Mouse (Mus musculus) liver, adult 2 months (tissue): Measurements from ENCODE around the gene Cfap97d1. TPM values are rescaled to one million over a fixed set of nuclear protein-coding genes. Genes with fewer than 3 reads are reported as not detected.

Source experiments
- DNase-seq: peaks from one replicate; pipeline ENCODE4 v3.0.0-alpha.2; 2011; ENCODE audit warnings: low read depth, low spot score; ENCODE audit errors: extremely low read depth
- H3K27ac ChIP-seq: fragments of 200-500 bp; replicated peaks from 2 replicates; pipeline ENCODE4 v1.5.1; 2012; ENCODE audit warnings: low read depth, mild to moderate bottlenecking, control low read depth, inconsistent platforms, low read length; ENCODE audit not compliant: insufficient read depth
- H3K27me3 ChIP-seq: fragments of 200-500 bp; 2 replicates; pipeline ENCODE4 v1.6.1; 2012; ENCODE audit warnings: mild to moderate bottlenecking, moderate library complexity, low read length, inconsistent platforms; ENCODE audit not compliant: control insufficient read depth, insufficient read depth
- H3K36me3 ChIP-seq: fragments of 200-500 bp; 2 replicates; pipeline ENCODE4 v1.6.1; 2012; ENCODE audit warnings: low read length, inconsistent platforms; ENCODE audit not compliant: control insufficient read depth, insufficient read depth
- H3K4me1 ChIP-seq: fragments of 200-500 bp; 2 replicates; pipeline ENCODE4 v1.6.1; 2011; ENCODE audit warnings: low read length; ENCODE audit not compliant: control insufficient read depth, insufficient read depth
- H3K4me3 ChIP-seq: fragments of 200-500 bp; 2 replicates; pipeline ENCODE4 v1.5.1; 2011; ENCODE audit warnings: low read depth, mild to moderate bottlenecking, control low read depth, low read length, moderate library complexity; ENCODE audit not compliant: insufficient read depth
- H3K79me2 ChIP-seq: fragments of 200-500 bp; 2 replicates; pipeline ENCODE4 v1.6.1; 2012; ENCODE audit warnings: inconsistent platforms, mild to moderate bottlenecking, low read length, moderate library complexity; ENCODE audit not compliant: control insufficient read depth, insufficient read depth
- H3K9ac ChIP-seq: fragments of 200-500 bp; 2 replicates; pipeline ENCODE4 v1.6.1; 2012; ENCODE audit warnings: low read depth, mild to moderate bottlenecking, control low read depth, inconsistent platforms, low read length
- CTCF ChIP-seq: fragments of 200-500 bp; IDR thresholded peaks from 2 replicates; pipeline ENCODE4 v1.5.1; 2011; ENCODE audit warnings: low read depth, low read length, control low read depth
- POLR2A ChIP-seq: fragments of 200-500 bp; IDR thresholded peaks from 2 replicates; pipeline ENCODE4 v1.6.1; 2011; ENCODE audit warnings: low read length, control low read depth; ENCODE audit not compliant: insufficient read depth; ENCODE audit errors: extremely low read depth
- WGBS: fragments of 180-500 bp; shearing (Covaris S2); methylation state at CpG from one replicate; pipeline ENCODE4 v1.1.7; 2018; 5-methylcytosine and 5-hydroxymethylcytosine counted together
- polyA plus RNA-seq: library from polyadenylated mRNA; depleted of rRNA; stranded (reverse); fragments of >200 nt; gene quantifications from 2 replicates; pipeline ENCODE4 v1.2.3, GENCODE M21; 2012
- total RNA-seq: library from RNA; depleted of rRNA; stranded (reverse); fragments of >200 nt; gene quantifications from 2 replicates; pipeline ENCODE4 v1.2.3, GENCODE M21; 2014

Cfap97d1 gene
- total and polyA plus RNA-seq, 2 experiments, result not detected

DNA sequence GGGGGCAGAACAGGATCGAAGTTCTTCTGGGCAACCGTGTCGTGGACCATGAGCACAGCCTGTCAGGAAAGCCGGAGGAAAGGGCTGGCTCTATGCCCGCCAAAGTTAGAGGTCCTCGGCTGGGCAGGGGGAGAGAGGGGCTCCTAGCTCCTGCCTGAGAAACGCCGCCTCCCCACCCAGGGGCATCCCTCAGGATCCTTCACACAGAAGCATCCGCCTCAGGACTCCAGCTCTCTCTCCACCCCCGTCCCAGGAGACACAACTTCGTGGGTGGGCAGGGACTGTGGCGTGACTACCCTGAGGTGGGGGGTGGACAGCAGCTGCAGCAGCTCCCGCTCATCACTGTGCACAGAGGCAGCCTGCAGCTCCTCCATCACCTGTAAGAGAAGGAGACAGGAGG is 39.3 kb downstream of the Cfap97d1 start:
- WGBS, result 97% methylated on average over 13 of the region's 13 CpGs
- H3K9ac ChIP-seq, result no peak overlapping the region
- no peaks in the 10 kb centered on the region for H3K36me3 ChIP-seq
- H3K4me1 ChIP-seq, result peaks cover 1% of the 10 kb centered on the region; the same call in 1 of the 2 replicates
- no peak for DNase-seq
- no peak overlapping the region for H3K27ac ChIP-seq
- H3K4me3 ChIP-seq, result no peak overlapping the region
- no peaks in the 10 kb centered on the region for H3K79me2 ChIP-seq
- 0 out of 2 replicates have a peak, but pooled peaks cover 3% of the 10 kb centered on the region for H3K27me3 ChIP-seq
- TF ChIP-seq CTCF, result no peak
- TF ChIP-seq POLR2A, result no peak

GRCm38 (mm10) chr11:102024084-102024758 is 40.1 kb downstream of the Cfap97d1 start:
- H3K27me3 ChIP-seq, result 0 out of 2 replicates have a peak, but pooled peaks cover 3% of the 10 kb centered on the region
- H3K79me2 ChIP-seq, result no peaks in the 10 kb centered on the region
- no peak overlapping the region for H3K9ac ChIP-seq
- TF ChIP-seq CTCF, result no peak
- peaks cover 1% of the 10 kb centered on the region; the same call in 1 of the 2 replicates for H3K4me1 ChIP-seq
- no peak overlapping the region for H3K27ac ChIP-seq
- H3K36me3 ChIP-seq, result no peaks in the 10 kb centered on the region
- DNase-seq, result no peak
- WGBS, result 88% methylated on average over 6 of the region's 6 CpGs
- H3K4me3 ChIP-seq, result no peak overlapping the region

GRCm38 (mm10) chr11:102024875-102025274 is 40.8 kb downstream of the Cfap97d1 start:
- Histone ChIP-seq H3K27me3 (0 out of 2 replicates have a peak, but pooled peaks cover 3% of the 10 kb centered on the region), H3K79me2 (no peaks in the 10 kb centered on the region), H3K27ac (no peak overlapping the region), H3K4me3 (no peak overlapping the region), H3K4me1 (peaks cover 1% of the 10 kb centered on the region; the same call in 1 of the 2 replicates), H3K36me3 (no peaks in the 10 kb centered on the region), H3K9ac (no peak overlapping the region)
- DNase-seq, result no peak
- TF ChIP-seq CTCF, result no peak
- 96% methylated on average over 4 of the region's 4 CpGs for WGBS

DNA sequence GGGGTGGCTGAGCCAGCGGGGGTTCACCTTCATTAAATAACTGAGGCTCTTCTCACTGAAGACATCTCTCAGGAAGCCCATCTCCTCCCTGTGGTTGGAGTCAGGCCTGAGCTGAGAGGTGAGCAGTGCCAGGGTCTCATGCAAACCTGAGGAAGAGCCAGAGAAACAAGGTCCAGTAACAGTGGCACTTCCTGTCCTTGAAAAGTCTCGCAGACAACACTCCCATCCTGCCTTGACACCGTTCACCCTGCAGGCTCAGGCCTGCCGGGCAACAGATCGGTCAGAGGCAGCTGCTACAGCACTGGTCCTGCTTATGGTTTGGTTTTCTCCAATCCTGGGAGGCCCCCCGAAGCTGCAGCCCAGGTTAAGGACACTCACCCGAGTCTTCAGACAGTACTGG is 41.3 kb downstream of the Cfap97d1 start:
- no peak overlapping the region for H3K4me3 ChIP-seq
- H3K79me2 ChIP-seq, result no peaks in the 10 kb centered on the region
- DNase-seq, result no peak
- H3K4me1 ChIP-seq, result peaks cover 1% of the 10 kb centered on the region; the same call in 1 of the 2 replicates
- H3K27me3 ChIP-seq, result 0 out of 2 replicates have a peak, but pooled peaks cover 3% of the 10 kb centered on the region
- 82% methylated on average over 7 of the region's 7 CpGs for WGBS
- H3K9ac ChIP-seq, result no peak overlapping the region
- no peak overlapping the region for H3K27ac ChIP-seq
- H3K36me3 ChIP-seq, result no peaks in the 10 kb centered on the region
- TF ChIP-seq POLR2A (no peak), CTCF (no peak)

DNA sequence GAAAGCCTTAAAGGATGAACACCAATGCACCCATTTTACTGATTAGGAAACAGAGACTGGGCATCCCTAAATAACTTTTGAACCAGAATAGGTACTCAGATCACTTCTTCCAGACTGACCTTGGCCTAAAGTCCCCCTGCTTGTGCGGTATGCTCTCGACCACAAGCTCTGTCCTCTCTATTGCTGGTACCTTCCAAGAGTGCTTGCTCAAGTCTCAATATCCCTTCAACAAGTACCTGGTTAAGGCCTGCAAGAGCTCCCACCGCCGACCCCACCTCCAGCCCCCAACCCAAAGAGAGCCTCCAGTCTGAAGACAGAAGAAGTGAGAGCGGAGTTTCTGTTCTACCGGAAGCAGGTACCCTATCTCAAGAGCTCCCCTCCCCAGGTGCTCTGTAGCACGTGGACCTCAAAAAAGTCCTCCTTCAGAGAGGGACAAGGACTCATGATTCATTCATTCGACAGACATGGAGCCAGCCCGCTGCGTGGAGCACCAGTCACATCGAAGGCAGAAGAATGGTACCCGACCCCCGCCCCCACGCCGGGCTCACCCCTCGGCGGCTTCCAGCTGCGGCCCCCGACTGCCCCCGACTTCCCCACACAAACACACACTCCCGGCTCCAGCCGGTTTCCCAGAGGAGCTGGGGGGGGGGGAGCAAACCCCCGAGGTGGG is 42.0 kb downstream of the Cfap97d1 start:
- Histone ChIP-seq H3K27ac (no peak overlapping the region), H3K4me3 (peak overlapping the region; percentile 67; the same call in 1 of the 2 replicates), H3K79me2 (no peaks in the 10 kb centered on the region), H3K27me3 (0 out of 2 replicates have a peak, but pooled peaks cover 3% of the 10 kb centered on the region), H3K9ac (peak overlapping the region; percentile 76), H3K4me1 (peaks cover 1% of the 10 kb centered on the region; the same call in 1 of the 2 replicates), H3K36me3 (no peaks in the 10 kb centered on the region)
- 12% methylated on average over 22 of the region's 23 CpGs for WGBS
- TF ChIP-seq CTCF (no peak), POLR2A (no peak)
- DNase-seq, result no peak
